Mouse (Mus musculus) lung, adult 2 months (tissue): ENCODE results near the gene Hip1r. TPM values are rescaled to one million over a fixed set of nuclear protein-coding genes. Genes with fewer than 3 reads are reported as not detected.
A peak's percentile ranks its signal among the peaks of the same experiment; 100 is the strongest.

Experiments
- DNase-seq: peaks from one replicate; pipeline ENCODE4 v3.0.0; 2022
- H3K4me1 ChIP-seq: fragments of 200-500 bp; 2 replicates; pipeline ENCODE4 v1.6.1; 2011; ENCODE audit warnings: low read length; ENCODE audit not compliant: control insufficient read depth, insufficient read depth
- H3K4me3 ChIP-seq: fragments of 200-500 bp; replicated peaks from 2 replicates; pipeline ENCODE3; 2011; ENCODE audit warnings: low read depth, mild to moderate bottlenecking, control low read depth, low read length; ENCODE audit errors: extremely low read depth
- CTCF ChIP-seq: fragments of 200-500 bp; IDR thresholded peaks from 2 replicates; pipeline ENCODE4 v1.5.1; 2011; ENCODE audit warnings: mild to moderate bottlenecking, low read length, control low read depth; ENCODE audit not compliant: insufficient read depth
- POLR2A ChIP-seq: fragments of 200-500 bp; IDR thresholded peaks from 2 replicates; pipeline ENCODE4 v1.6.1; 2011; ENCODE audit warnings: low read depth, mild to moderate bottlenecking, control low read depth, low read length, borderline replicate concordance; ENCODE audit errors: extremely low read depth
- WGBS: fragments of 180-500 bp; shearing (Covaris S2); methylation state at CpG from one replicate; pipeline ENCODE4 v1.1.7; 2018; 5-methylcytosine and 5-hydroxymethylcytosine counted together
- polyA plus RNA-seq: library from polyadenylated mRNA; depleted of rRNA; stranded (reverse); fragments of >200 nt; gene quantifications from 2 replicates; pipeline ENCODE4 v1.2.3, GENCODE M21; 2012

Gene Hip1r
- polyA plus RNA-seq, 1 experiment = 36.4 TPM

DNA sequence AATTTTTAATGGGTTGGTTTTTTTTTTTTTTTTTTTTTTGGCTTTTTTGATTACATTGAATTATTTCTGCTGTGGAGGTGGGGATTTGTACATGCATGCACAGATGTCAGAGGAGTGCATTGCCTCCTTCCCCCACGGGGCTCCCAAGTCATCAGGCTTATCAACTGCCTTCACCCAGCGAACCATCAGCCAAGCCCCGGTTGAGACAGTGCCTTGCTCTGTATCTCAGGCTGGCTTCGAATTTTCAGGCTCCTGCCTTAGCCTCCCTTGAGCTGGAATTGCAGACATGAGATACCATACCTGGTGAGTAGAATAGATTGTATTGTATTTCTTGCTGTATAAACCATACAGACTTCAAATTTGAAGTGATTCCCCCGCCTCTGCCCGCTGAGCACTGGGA is 66.2 kb downstream of the Hip1r start:
- Histone ChIP-seq H3K4me1 (no peaks in the 10 kb centered on the region), H3K4me3 (no peak overlapping the region)
- 84% methylated on average over 6 of the region's 6 CpGs for WGBS
- DNase-seq = no peak
- TF ChIP-seq POLR2A (no peak), CTCF (no peak)

GRCm38 (mm10) chr5:124041097-124041496 is 67.7 kb downstream of the Hip1r start:
- TF ChIP-seq POLR2A (no peak), CTCF (no peak)
- 73% methylated on average over 9 of the region's 9 CpGs for WGBS
- no peaks in the 10 kb centered on the region for H3K4me1 ChIP-seq
- DNase-seq = no peak
- no peak overlapping the region for H3K4me3 ChIP-seq

DNA sequence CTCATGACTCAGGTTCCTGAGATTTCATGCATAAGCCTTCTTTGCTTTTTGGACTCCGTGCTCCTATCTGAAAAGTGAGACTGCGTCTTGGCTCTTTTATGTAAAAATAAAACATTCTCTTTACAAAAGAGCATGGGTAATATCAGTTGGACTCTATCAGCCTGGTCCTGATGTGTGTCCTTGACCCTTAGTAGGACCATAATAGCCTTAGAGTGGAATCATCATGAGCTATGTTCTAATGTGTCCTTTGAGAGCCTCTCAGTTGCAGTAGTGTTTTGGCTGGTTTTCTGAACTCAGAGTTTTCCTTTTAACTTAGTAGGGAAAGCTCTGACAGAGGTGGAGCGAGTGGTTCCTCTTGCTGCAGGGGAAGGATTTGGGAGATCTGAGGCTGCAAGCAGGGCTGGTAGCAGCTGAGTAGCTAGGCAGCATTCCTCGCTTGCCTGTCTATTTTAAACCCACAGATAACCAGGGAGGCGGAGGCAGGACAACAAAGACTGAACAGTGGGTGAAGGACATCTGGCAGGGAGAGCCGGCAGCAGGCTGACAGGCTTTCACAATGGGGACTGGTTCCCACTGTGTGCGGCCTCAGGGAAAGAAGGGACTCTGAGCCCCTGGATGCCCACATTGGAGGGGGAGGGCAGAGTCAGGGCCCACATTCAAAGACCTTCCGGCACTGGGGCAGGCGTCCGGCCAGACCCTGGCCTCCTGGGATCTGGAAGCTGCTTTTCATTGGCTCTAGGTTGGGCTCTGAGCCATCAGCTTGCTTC is 70.0 kb downstream of the Hip1r start:
- no peak for DNase-seq
- Histone ChIP-seq H3K4me3 (no peak overlapping the region), H3K4me1 (no peaks in the 10 kb centered on the region)
- 60% methylated on average over 10 of the region's 10 CpGs for WGBS
- no peak for TF ChIP-seq POLR2A
- no peak for TF ChIP-seq CTCF

DNA sequence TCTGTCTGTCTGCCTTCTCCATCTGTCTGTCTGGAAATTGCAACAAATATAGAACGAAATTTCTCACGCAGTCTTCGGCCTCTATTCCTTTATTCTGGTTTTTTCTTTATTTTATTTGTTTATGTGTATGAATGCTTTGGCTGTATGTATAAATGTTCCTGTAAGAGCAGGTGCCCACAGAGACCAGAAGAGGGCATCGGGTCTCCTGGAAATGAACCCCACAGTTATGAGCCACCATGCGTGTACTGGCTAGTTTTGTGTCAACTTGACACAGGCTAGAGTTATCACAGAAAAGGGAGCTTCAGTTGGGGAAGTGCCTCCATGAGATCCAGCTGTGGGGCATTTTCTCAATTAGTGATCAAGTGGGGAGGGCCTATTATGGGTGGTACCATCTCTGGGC is 70.6 kb downstream of the Hip1r start:
- no peak for DNase-seq
- Histone ChIP-seq H3K4me3 (no peak overlapping the region), H3K4me1 (no peaks in the 10 kb centered on the region)
- WGBS = 75% methylated on average over 5 of the region's 5 CpGs
- TF ChIP-seq POLR2A = no peak
- TF ChIP-seq CTCF = no peak

GRCm38 (mm10) chr5:124045453-124046010 is 72.1 kb downstream of the Hip1r start:
- WGBS = 60% methylated on average over 11 of the region's 11 CpGs
- DNase-seq = no peak
- H3K4me3 ChIP-seq = no peak overlapping the region
- no peak for TF ChIP-seq POLR2A
- no peak for TF ChIP-seq CTCF
- H3K4me1 ChIP-seq = peaks cover 12% of the 10 kb centered on the region

DNA sequence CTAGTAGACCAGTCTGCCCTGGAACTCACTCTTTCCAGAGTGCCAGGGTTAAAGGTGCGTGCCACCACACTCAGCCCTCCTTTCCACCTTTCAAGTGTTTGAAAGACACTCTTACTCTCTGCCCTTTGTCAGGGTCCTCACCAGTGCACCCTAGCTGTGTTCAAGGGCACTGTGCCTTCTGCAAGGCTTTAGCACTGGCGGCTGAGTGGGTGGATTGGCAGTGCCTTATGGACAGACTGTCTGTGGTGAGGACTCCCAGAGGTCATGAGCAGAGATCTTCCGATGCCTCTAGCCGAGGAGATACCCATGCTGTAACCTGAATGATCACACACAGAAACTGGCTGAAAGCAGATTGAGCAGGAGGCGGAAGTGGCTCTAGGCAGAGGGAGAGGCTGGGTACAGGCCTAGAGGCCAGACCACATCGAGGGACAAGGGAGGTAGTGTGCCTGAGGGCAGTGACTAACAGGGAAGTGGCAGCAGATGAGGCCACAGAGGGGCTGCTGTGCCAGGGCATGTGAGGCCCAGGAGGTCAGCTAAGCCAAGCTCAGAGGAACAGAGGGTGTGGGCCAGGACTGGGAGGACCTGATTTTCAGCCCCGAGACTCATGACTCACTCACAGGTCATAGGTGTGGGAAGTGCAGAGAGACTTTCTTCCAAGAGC is 73.4 kb downstream of the Hip1r start:
- WGBS = 64% methylated on average over 7 of the region's 7 CpGs
- no peak overlapping the region for H3K4me3 ChIP-seq
- peaks cover 14% of the 10 kb centered on the region for H3K4me1 ChIP-seq
- peak; percentile 35 for DNase-seq
- TF ChIP-seq CTCF = no peak
- TF ChIP-seq POLR2A = no peak

GRCm38 (mm10) chr5:124049249-124050045 is 76.0 kb downstream of the Hip1r start:
- WGBS = 62% methylated on average over 15 of the region's 15 CpGs
- DNase-seq = no peak
- Histone ChIP-seq H3K4me3 (no peak overlapping the region), H3K4me1 (peaks cover 14% of the 10 kb centered on the region)
- TF ChIP-seq POLR2A = no peak

DNA sequence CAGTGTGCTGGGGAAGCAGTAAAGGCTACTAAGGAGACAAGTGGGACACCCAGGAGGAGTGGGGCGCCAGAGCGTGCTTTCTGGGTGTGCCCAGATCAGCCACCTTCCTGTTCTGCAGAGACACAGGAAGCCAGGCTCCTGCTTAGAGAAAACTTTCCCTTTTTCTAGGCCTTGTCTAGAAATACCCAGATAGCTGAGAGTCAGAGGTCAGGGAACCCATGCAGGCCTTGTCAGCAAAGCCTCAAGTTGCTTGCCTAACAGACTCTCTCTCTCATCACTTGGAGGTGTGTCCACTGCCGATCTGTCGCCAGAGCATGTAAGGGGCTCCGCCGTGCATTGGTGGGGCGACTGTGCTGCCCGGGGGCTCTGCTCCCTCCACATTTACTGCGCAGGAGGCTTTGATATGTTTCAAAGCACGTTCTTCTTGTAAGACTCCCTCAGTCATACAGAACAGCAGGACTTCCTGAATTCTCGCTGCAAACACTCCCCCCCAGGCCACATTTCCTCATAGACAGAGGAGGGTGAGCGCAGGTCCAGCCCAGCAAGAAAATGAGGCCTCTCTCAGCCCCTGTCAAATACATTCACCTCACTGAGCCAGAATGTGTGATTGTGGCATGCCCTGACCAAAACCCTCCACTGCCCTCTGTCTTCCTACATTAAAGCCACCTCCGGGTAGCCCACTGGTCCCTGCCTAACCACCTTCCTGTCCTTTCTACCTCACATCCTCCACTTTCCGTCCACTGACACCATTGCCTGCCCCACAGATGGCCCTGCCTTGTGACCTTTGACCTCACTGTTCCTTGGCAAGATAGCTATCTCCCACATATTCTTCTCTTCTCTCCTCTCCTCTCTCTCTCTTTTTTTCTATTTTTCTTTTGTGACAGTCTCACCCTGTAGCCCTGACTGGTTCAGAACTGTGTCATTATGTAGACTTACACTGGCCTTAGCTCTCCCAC is 76.9 kb downstream of the Hip1r start:
- Histone ChIP-seq H3K4me1 (peaks cover 14% of the 10 kb centered on the region), H3K4me3 (no peak overlapping the region)
- peak; percentile 27 for DNase-seq
- TF ChIP-seq POLR2A = 0 out of 2 replicates have a peak, but pooled peaks have one; percentile 6
- 0 out of 2 replicates have a peak, but pooled peaks have one; percentile 12 for TF ChIP-seq CTCF
- WGBS = 37% methylated on average over 14 of the region's 14 CpGs
